Mouse (Mus musculus) cerebellum, adult (tissue): ENCODE measurements around the gene Gfod1.
A peak's percentile ranks its signal among the peaks of the same experiment; 100 is the strongest.

Experiments
- ATAC-seq: cut with Nextera tagmentation; 2 replicates; pipeline ENCODE4 v1.9.2; 2017; ENCODE audit warnings: mild to moderate bottlenecking, moderate library complexity, mixed read lengths; ENCODE audit not compliant: insufficient number of reproducible peaks, low FRiP score, low TSS enrichment

The Gfod1 gene

GRCm38 (mm10) chr13:43304018-43304431 is at the start of gene Gfod1:
Gene Gfod1 (minus strand): TSS chr13:43304172.
- ATAC-seq = peak; percentile 85

- no peak for ATAC-seq
These were observed 49.4 kb upstream of the Gfod1 start for GRCm38 (mm10) chr13:43353356-43353755.

DNA sequence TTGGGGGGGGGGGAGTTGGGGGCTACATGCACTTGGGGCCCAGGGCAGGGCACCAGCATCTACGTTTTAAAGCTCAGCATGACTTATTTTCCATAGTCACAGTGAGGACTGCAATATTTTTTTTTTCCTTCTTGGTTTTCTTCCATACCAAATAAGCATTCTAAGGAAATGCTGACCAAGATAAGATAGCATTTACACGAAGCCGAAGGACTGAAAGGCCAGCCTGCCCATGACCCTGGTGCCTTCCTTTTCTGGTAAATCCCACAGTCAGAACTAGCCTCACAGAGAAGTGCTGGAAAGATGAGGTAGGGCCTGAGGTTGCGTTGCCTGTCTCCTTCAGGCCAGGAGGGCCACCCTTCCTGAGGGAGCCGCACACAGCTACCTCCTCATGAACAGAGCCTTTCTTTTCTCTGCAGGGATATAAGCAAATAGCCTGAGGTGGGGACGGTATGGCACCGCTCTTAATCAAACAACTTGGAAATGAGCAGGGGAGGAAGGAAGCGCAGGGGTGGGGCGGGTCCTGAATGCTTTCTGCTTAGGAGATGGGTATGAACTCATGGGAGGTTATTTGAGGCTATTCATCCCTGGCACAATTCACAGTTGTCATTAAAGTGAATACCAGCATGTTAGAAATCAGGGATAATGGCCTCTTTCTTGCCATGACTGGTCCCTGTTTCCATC is 46.7 kb upstream of the Gfod1 start:
- no peak for ATAC-seq

GRCm38 (mm10) chr13:43349376-43349775 is 45.4 kb upstream of the Gfod1 start:
- ATAC-seq = no peak

GRCm38 (mm10) chr13:43346825-43347224 is 42.9 kb upstream of the Gfod1 start:
- no peak for ATAC-seq

DNA sequence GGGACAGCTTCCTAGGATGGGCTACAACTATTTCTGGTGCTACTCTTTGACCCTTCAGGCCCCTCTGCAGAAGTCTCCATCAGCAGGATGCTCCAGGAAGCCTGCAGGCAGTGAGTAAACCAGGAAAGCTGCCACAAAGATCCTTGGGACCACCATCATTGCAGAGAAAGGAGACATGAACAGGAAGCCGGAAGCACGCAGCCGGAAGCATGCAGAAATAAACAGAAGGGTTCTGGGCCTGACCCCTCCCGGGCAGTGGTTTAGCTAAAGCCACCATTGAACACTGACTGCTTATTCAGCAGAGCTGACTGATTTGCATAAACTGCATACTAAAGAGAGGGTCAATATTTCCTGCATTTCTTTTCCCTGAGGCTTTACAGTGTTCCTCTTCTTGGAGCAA is 34.7 kb upstream of the Gfod1 start:
- ATAC-seq = no peak

DNA sequence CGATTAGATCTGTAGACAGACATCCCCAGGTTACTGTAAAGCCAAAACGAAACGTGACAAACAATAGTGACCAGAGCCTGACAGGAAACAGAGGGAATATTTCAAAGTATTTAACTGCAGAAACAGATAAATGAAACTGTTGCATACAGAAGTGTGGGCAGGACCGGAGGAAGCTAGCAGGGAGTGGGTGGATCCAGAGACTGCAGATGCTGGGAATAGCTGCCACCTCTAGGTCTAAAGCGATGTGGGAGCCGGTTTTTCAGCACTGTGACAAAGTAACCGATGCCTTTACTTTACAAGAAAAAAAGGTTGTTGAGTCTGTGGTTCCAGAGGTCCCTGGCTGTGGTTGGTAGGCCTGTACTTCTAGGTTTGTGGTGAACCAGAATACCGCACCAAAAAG is 34.0 kb upstream of the Gfod1 start:
- ATAC-seq = no peak

DNA sequence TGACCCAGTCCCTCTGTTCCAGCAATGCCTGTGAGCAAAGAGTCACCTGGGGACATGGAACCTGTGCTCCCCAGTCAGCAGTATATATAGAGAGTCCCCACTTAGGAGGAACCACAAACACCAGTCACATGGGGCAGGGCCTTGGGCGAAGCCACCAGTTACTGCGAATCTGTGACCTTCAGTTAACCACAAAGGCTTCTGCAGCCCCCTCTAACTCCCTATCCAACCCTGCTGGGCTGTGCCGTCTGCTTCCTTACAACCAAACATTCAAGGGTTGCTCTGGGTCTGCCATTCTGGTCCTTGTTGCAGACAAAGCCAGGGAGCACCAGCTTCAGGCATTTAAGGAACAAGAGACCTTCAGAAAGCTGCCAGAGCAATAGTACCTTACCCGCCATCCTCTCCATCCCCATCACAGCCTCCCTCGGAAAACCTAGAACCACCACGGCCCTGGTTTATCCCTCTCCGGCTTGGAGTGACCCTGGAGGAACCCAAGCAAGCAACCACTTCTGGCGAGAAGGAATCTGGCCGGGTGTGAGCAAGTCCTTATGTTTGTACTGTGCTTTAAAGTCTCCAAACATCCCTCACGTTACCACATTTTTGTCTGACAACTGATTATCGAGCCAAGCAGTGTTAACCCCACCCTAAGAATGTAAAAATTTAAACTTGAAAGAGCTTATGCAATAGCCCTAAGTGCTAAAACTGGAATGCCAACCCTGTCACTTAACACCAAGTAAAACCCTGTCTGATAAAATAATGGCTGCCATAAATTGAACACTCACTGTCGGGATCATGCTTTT is 32.7 kb upstream of the Gfod1 start:
- ATAC-seq = no peak

- no peak for ATAC-seq
These were observed 28.6 kb upstream of the Gfod1 start for GRCm38 (mm10) chr13:43332591-43332990.

- no peak for ATAC-seq
These were observed 27.9 kb upstream of the Gfod1 start for GRCm38 (mm10) chr13:43331721-43332444.

DNA sequence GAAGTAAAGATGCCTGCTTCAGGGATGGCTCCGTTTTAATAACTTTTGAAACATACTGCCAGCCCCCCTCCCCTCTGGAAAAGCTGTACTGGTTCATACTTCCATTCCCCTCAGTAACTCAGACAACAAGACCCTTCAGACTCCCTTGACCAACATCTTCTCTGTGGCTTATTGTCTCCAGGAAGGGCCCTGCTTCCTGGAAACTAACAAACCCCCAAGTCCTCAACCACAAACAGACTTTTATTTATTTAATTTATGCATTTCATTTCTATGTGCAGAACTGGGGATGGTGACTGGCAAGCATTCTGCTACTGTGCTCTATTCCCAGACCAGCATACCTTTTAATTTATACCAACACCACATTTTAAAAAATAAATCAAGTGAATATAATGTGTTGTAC is 21.5 kb upstream of the Gfod1 start:
- no peak for ATAC-seq

DNA sequence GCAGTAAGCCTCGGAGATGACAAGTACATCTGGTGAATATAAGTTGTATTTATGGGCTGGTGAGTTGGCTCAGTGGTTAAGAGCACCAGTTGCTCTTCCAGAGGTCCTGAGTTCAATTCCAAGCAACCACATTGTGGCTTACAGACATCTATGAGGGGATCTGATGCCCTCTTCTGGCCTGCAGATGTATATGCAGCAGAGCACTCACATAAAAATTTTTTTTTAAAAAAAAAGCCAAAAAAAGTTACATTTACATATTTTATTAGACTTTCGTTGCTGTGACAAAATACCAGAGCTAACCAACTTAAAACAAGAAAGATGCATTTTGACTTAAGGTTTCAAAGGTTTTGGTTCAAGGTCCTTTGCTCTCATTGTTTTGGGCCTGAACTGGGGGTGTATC is 17.5 kb upstream of the Gfod1 start:
- no peak for ATAC-seq

DNA sequence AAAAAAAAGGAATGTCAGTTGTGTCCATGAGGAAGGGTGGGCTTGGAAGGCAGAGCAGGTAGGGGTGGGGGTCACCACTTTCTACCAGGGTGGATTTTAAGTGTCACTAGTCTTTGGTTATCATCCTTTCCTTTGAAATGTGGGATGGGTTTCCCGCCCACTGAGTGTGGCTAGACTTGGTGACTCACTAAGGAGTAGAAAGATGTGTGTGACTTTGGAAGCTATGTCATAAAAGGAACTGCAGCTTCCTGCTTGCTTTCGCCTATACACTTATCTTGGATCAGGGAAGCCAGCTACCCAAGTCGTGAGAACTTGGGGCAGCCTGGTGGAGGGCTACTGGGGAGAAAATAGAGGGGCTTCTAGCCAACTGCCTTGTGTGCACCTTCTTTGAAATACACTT is 15.4 kb upstream of the Gfod1 start:
- ATAC-seq = no peak

DNA sequence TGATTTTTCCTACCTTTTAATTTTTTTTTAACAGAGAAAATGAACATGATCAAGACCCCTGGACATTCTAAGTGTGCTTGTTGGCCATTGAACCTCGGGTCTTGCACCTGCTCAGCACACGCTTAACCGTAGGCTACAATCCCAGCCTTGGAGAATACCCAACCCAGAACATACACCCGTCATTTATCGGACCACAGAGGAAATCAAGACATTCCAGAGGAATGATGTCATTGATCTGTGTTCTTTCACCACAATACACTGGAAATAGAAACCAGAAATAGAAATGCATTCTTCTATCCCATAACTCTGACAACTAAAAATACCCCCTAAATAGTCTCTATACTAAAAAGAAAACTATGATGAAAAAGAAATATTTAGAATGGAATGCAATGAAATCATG is 13.4 kb upstream of the Gfod1 start:
- no peak for ATAC-seq

- no peak for ATAC-seq
These were observed 1.4 kb upstream of the Gfod1 start for GRCm38 (mm10) chr13:43305181-43305924.

- peak; percentile 17 for ATAC-seq
These were observed 728 bp upstream of the Gfod1 start for GRCm38 (mm10) chr13:43304700-43305099.

GRCm38 (mm10) chr13:43303161-43303965 is 609 bp downstream of the Gfod1 start:
- peak; percentile 5; the same call in 1 of the 2 replicates for ATAC-seq

- ATAC-seq = no peak
These were observed 1.3 kb downstream of the Gfod1 start for GRCm38 (mm10) chr13:43302651-43303160.

GRCm38 (mm10) chr13:43302239-43302638 is 1.7 kb downstream of the Gfod1 start:
- no peak for ATAC-seq
